Mouse (Mus musculus) liver, embryonic 14.5 days (tissue): ENCODE results near the gene Lypla2. TPM values are rescaled to one million over a fixed set of nuclear protein-coding genes. Genes with fewer than 3 reads are reported as not detected.

ENCODE experiments used
- ATAC-seq: fragments of 200-750 bp; cut with Nextera tagmentation; 2 replicates; pipeline ENCODE4 v1.8.0; 2017; ENCODE audit warnings: moderate number of reproducible peaks, mild to moderate bottlenecking, moderate library complexity; ENCODE audit not compliant: insufficient read depth
- DNase-seq, 3 experiments: peaks; one replicate each; pipeline ENCODE4 v3.0.0-alpha.2; 2012 to 2013; ENCODE audit warnings: low read depth in 3 of 3, low spot score in 3 of 3
- H3K27ac ChIP-seq: fragments of 300-500 bp; sonication (generic); 2 replicates; pipeline ENCODE4 v1.5.1; 2014; ENCODE audit warnings: moderate library complexity, mild to moderate bottlenecking, control low read depth, inconsistent platforms
- H3K27me3 ChIP-seq: fragments of 300-500 bp; sonication (generic); 2 replicates; pipeline ENCODE4 v1.6.1; 2014; ENCODE audit warnings: mild to moderate bottlenecking, low read length, moderate library complexity; ENCODE audit not compliant: control insufficient read depth, insufficient read depth
- H3K36me3 ChIP-seq: fragments of 300-500 bp; sonication (generic); replicated peaks from 2 replicates; pipeline ENCODE4 v1.6.1; 2014; ENCODE audit warnings: low read depth; ENCODE audit not compliant: control insufficient read depth, insufficient read depth
- H3K4me1 ChIP-seq, 2 experiments: fragments of 200-500 bp in 1 of 2; fragments of 300-500 bp in 1 of 2; sonication (generic) in 1 of 2; replicated peaks; 2 replicates each; pipeline ENCODE4 v1.6.1; 2012 to 2014; ENCODE audit warnings: antibody characterized with exemption in 1 of 2, inconsistent platforms in 1 of 2, low read length in 1 of 2; ENCODE audit not compliant: control insufficient read depth in 2 of 2, insufficient read depth in 2 of 2
- H3K4me2 ChIP-seq: fragments of 300-500 bp; sonication (generic); 2 replicates; pipeline ENCODE4 v1.6.1; 2014; ENCODE audit warnings: low read depth, mild to moderate bottlenecking, control low read depth, moderate library complexity
- H3K4me3 ChIP-seq, 2 experiments: fragments of 200-500 bp in 1 of 2; fragments of 300-500 bp in 1 of 2; sonication (generic) in 1 of 2; 2 replicates each; pipeline ENCODE4 v1.5.1; 2012 to 2014; ENCODE audit warnings: low read depth in 2 of 2, low read length in 2 of 2, mild to moderate bottlenecking in 2 of 2, control low read depth in 1 of 2, inconsistent platforms in 1 of 2, moderate library complexity in 1 of 2; ENCODE audit not compliant: insufficient read depth in 1 of 2
- H3K9ac ChIP-seq: fragments of 300-500 bp; sonication (generic); replicated peaks from 2 replicates; pipeline ENCODE4 v1.6.1; 2014; ENCODE audit warnings: mild to moderate bottlenecking, control low read depth, moderate library complexity
- H3K9me3 ChIP-seq: fragments of 300-500 bp; sonication (generic); 2 replicates; pipeline ENCODE4 v1.6.1; 2016; ENCODE audit warnings: low read length, mixed read lengths; ENCODE audit not compliant: control insufficient read depth
- CTCF ChIP-seq: IDR thresholded peaks from 2 replicates; pipeline ENCODE4 v1.5.1; 2016; ENCODE audit warnings: antibody characterized with exemption, low read depth, control low read depth
- EP300 ChIP-seq: IDR thresholded peaks from 2 replicates; pipeline ENCODE4 v1.6.1; 2016; ENCODE audit warnings: antibody characterized with exemption, low read depth
- WGBS: fragments of 180-500 bp; shearing (Covaris S2); extraction: QIAGEN DNeasy Blood & Tissue Kit; methylation state at CpG from one replicate; pipeline ENCODE4 v1.1.7; 2014; ENCODE audit not compliant: insufficient replicate concordance; 5-methylcytosine and 5-hydroxymethylcytosine counted together
- polyA plus RNA-seq, 2 experiments: library from polyadenylated mRNA; depleted of rRNA in 1 of 2; stranded (reverse) in 1 of 2; unstranded in 1 of 2; fragments of >200 nt; fragmentation: Nextera tagmentation in 1 of 2; extraction: Ambion mirVana in 1 of 2; gene quantifications; 2 replicates each; pipeline versions ENCODE4 v1.2.1 to v1.2.3; 2012 to 2014

Lypla2 gene
- polyA plus RNA-seq, 2 experiments = 26.5 to 30.6 TPM

GRCm38 (mm10) chr4:135950365-135950764, 22.1 kb downstream of the Lypla2 start:
- DNase-seq (no peak), ATAC-seq (no peak)
- Histone ChIP-seq H3K9ac (no peak overlapping the region), H3K4me3 (no peak overlapping the region), H3K4me1 (peaks cover 6 to 9% of the 10 kb centered on the region in 2 experiments), H3K4me2 (no peak overlapping the region), H3K9me3 (0 out of 2 replicates have a peak, but pooled peaks cover 2% of the 10 kb centered on the region), H3K36me3 (peaks cover 22% of the 10 kb centered on the region), H3K27ac (no peak overlapping the region), H3K27me3 (no peaks in the 10 kb centered on the region)
- 73% methylated on average over 6 of the region's 6 CpGs for WGBS
- TF ChIP-seq EP300 = no peak
- TF ChIP-seq CTCF = no peak

- no peak overlapping the region for H3K4me2 ChIP-seq
- 70% methylated on average over 6 of the region's 6 CpGs for WGBS
- H3K9me3 ChIP-seq = 0 out of 2 replicates have a peak, but pooled peaks cover 2% of the 10 kb centered on the region
- no peak overlapping the region for H3K27ac ChIP-seq
- H3K9ac ChIP-seq = no peak overlapping the region
- DNase-seq = no peak
- no peak for TF ChIP-seq CTCF
- TF ChIP-seq EP300 = no peak
- no peak overlapping the region for H3K4me3 ChIP-seq
- H3K36me3 ChIP-seq = peaks cover 20% of the 10 kb centered on the region
- no peaks in the 10 kb centered on the region for H3K27me3 ChIP-seq
- peaks cover 6 to 9% of the 10 kb centered on the region in 2 experiments for H3K4me1 ChIP-seq
- ATAC-seq = no peak
These were observed 22.5 kb downstream of the Lypla2 start for GRCm38 (mm10) chr4:135949911-135950310.

- H3K27ac ChIP-seq = no peak overlapping the region
- H3K4me1 ChIP-seq = peaks cover 6 to 9% of the 10 kb centered on the region in 2 experiments
- DNase-seq = no peak
- 0 out of 2 replicates have a peak, but pooled peaks cover 2% of the 10 kb centered on the region for H3K9me3 ChIP-seq
- no peak overlapping the region for H3K4me3 ChIP-seq
- H3K27me3 ChIP-seq = no peaks in the 10 kb centered on the region
- TF ChIP-seq EP300 = no peak
- TF ChIP-seq CTCF = no peak
- H3K9ac ChIP-seq = no peak overlapping the region
- no peak for ATAC-seq
- no peak overlapping the region for H3K4me2 ChIP-seq
- H3K36me3 ChIP-seq = peaks cover 16% of the 10 kb centered on the region
- 83% methylated on average over 10 of the region's 10 CpGs for WGBS
These were observed 23.0 kb downstream of the Lypla2 start for GRCm38 (mm10) chr4:135949475-135949874.

GRCm38 (mm10) chr4:135948142-135948541, 24.3 kb downstream of the Lypla2 start:
- DNase-seq (no peak), ATAC-seq (no peak)
- H3K4me3 ChIP-seq = no peak overlapping the region
- peaks cover 15% of the 10 kb centered on the region; the same call in 1 of the 2 replicates for H3K36me3 ChIP-seq
- 0 out of 2 replicates have a peak, but pooled peaks cover 2% of the 10 kb centered on the region for H3K9me3 ChIP-seq
- H3K27ac ChIP-seq = no peak overlapping the region
- TF ChIP-seq EP300 (no peak), CTCF (no peak)
- H3K9ac ChIP-seq = no peak overlapping the region
- H3K27me3 ChIP-seq = no peaks in the 10 kb centered on the region
- 80% methylated on average over 8 of the region's 8 CpGs for WGBS
- H3K4me2 ChIP-seq = no peak overlapping the region; the same call in none of the 2 replicates
- peaks cover 6 to 14% of the 10 kb centered on the region in 2 experiments for H3K4me1 ChIP-seq

- peak overlapping the region; percentile 10 for H3K27ac ChIP-seq
- under 1% methylated on average over 28 of the region's 28 CpGs for WGBS
- no peaks in the 10 kb centered on the region for H3K27me3 ChIP-seq
- peak overlapping the region; percentile 88 to 97 for H3K4me3 ChIP-seq
- H3K4me1 ChIP-seq = peaks cover 6 to 14% of the 10 kb centered on the region in 2 experiments
- DNase-seq (no peak), ATAC-seq (peak; percentile 51)
- peak overlapping the region; percentile 96 for H3K9ac ChIP-seq
- H3K36me3 ChIP-seq = peaks cover 4% of the 10 kb centered on the region; the same call in 1 of the 2 replicates
- TF ChIP-seq EP300 = no peak
- peak; percentile 16; the same call in 1 of the 2 replicates for TF ChIP-seq CTCF
- H3K4me2 ChIP-seq = peak overlapping the region; percentile 82
- 0 out of 2 replicates have a peak, but pooled peaks cover 2% of the 10 kb centered on the region for H3K9me3 ChIP-seq
These were observed 25.6 kb downstream of the Lypla2 start for GRCm38 (mm10) chr4:135946659-135947301.
